Mouse (Mus musculus): ENCODE data around the gene Vsx1. TPM values are rescaled to one million over a fixed set of nuclear protein-coding genes. Genes with fewer than 3 reads are reported as not detected.

The Vsx1 gene
- polyA plus RNA-seq, 1 experiment from 2014 or later = 0.31 TPM

DNA sequence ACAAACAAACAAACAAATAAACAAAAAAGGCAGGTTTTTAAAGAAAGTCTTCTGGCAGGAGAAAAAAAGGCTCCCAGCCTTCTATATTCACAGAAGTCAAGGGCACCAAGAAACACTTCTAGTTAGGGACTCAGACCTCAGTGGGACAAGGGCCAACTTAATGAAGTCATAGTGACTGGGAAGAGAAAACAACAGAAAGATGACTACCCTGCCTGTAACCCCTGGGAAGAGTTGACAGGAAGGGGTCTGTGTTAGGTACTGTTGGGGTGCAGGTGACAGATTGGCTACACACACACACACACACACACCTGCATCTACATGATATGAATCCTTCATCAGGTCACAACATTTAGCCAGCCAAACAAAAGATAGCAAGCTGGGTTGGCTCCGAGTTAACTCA, 46.0 kb downstream of the Vsx1 start:
- H3K9ac ChIP-seq (ENCODE audit: low read length) = no peak overlapping the region
- 92% methylated on average over 1 of the region's 1 CpGs for WGBS
- H3K36me3 ChIP-seq (ENCODE audit: control insufficient read depth, insufficient read depth, low read length) = no peaks in the 10 kb centered on the region
- no peak for ATAC-seq (ENCODE audit: low FRiP score)
- no peaks in the 10 kb centered on the region for H3K9me3 ChIP-seq (ENCODE audit: control insufficient read depth, low read length)
- peak overlapping the region; percentile 79 for H3K27ac ChIP-seq (ENCODE audit: low read depth, low read length)
- H3K27me3 ChIP-seq (ENCODE audit: control insufficient read depth, insufficient read depth, low read length) = no peaks in the 10 kb centered on the region
- H3K4me2 ChIP-seq = no peak overlapping the region
- H3K4me3 ChIP-seq (ENCODE audit: low read depth, low read length) = no peak overlapping the region
- DNase-seq (ENCODE audit: low spot score, missing footprints) = no peak
- H3K4me1 ChIP-seq (ENCODE audit: control insufficient read depth, insufficient read depth, low read length) = peaks cover 6% of the 10 kb centered on the region

DNA sequence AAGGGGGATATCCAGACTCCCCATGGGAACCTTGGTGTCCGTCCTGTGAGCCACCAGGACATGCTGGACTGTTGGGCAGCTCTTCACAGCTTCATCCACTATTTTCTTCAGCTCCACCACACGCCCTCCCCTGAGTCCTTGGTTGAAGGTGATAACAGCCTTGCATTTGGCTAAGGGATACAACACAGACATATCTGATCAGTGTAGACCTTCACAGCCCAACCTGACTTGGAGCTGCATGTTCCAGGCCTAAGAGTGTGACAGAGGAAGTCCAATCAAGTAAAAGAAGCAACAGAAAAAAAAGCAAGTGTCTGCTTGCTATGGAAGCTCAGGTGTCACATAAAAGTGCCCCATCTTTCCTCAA, 50.8 kb downstream of the Vsx1 start:
- no peak; the same call in 1 of the 2 replicates for ATAC-seq (ENCODE audit: low FRiP score)
- H3K9ac ChIP-seq (ENCODE audit: low read length) = 0 out of 2 replicates have a peak overlapping the region, but pooled peaks have one; percentile 9
- no peaks in the 10 kb centered on the region for H3K9me3 ChIP-seq (ENCODE audit: control insufficient read depth, low read length)
- no peak overlapping the region for H3K4me3 ChIP-seq (ENCODE audit: low read depth, low read length)
- H3K27me3 ChIP-seq (ENCODE audit: control insufficient read depth, insufficient read depth, low read length) = no peaks in the 10 kb centered on the region
- 40% methylated on average over 2 of the region's 2 CpGs for WGBS
- peaks cover 16% of the 10 kb centered on the region for H3K4me1 ChIP-seq (ENCODE audit: control insufficient read depth, insufficient read depth, low read length)
- no peak for DNase-seq (ENCODE audit: low spot score, missing footprints)
- no peaks in the 10 kb centered on the region for H3K36me3 ChIP-seq (ENCODE audit: control insufficient read depth, insufficient read depth, low read length)
- peak overlapping the region; percentile 35; the same call in 1 of the 2 replicates for H3K27ac ChIP-seq (ENCODE audit: low read depth, low read length)
- H3K4me2 ChIP-seq = peak overlapping the region; percentile 7; the same call in 1 of the 2 replicates

DNA sequence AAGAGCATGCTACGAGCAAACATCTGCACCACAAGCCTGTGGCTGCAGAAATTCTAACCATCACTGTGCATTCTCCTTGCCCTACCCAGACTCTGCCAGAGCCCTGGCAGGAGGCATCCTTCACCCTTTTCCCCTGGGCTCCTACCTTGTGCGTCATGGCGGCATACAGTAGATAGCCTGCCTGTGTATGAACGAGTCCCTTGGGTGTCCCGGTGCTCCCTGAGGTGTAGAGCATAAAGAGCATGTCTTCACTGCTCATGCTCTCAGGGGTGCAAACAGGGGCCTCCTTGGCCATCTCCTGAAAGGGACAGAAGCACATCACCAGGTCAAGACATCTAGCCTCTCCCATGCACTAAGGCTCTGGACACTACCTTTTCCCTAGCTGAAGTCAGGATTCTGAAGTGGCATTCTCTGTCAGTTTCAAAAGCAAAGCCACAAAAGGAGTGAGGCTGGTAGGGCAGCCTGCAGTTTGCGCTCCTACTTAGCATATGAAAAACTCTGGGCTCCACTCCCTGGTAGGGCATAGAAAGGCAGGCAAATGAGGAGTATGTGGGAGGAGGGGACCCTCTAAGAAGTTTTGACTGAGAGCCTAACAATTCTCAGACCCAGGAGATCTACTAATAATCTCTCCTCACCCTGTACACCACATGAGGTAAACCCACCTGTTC, 51.3 kb downstream of the Vsx1 start:
- 44% methylated on average over 6 of the region's 6 CpGs for WGBS
- H3K9me3 ChIP-seq (ENCODE audit: control insufficient read depth, low read length) = no peaks in the 10 kb centered on the region

DNA sequence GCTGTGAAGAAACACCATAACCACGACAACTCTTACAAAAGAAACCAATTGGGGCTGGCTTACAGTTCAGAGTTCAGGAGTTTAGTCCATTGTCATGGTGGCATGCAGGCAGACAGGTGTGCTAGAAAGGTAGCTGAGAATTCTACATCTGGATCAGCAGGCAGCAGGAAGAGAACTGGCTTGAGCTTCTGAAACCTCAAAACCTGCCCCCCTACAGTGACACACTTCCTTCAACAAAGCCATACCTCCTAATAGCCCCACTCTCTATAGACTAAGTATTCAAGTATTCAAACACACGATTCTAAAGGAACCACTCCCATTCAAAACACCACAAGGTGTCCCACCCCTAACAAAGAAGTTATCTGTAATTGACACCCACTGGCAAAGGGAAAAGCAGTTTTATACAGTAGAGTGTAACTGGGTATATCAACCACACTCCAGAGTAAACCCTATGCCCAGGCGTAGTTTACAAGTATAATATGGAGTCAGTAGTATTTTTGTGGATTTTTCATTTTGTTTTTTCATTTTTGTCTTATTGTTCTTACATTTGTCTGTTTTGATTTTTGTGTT, 53.2 kb downstream of the Vsx1 start:
- H3K36me3 ChIP-seq (ENCODE audit: control insufficient read depth, insufficient read depth, low read length) = no peaks in the 10 kb centered on the region
- H3K27me3 ChIP-seq (ENCODE audit: control insufficient read depth, insufficient read depth, low read length) = no peaks in the 10 kb centered on the region
- no peak overlapping the region for H3K4me2 ChIP-seq
- no peak overlapping the region for H3K9ac ChIP-seq (ENCODE audit: low read length)
- no peak overlapping the region for H3K27ac ChIP-seq (ENCODE audit: low read depth, low read length)
- H3K4me3 ChIP-seq (ENCODE audit: low read depth, low read length) = no peak overlapping the region
- WGBS = 76% methylated on average over 3 of the region's 3 CpGs
- no peaks in the 10 kb centered on the region for H3K9me3 ChIP-seq (ENCODE audit: control insufficient read depth, low read length)
- no peak for DNase-seq (ENCODE audit: low spot score, missing footprints)
- ATAC-seq (ENCODE audit: low FRiP score) = no peak
- peaks cover 13% of the 10 kb centered on the region for H3K4me1 ChIP-seq (ENCODE audit: control insufficient read depth, insufficient read depth, low read length)

More for the DNA sequence above, 51.3 kb downstream of the Vsx1 start:
- peak overlapping the region; percentile 36; the same call in 1 of the 2 replicates for H3K9ac ChIP-seq (ENCODE audit: low read length)
- H3K4me1 ChIP-seq (ENCODE audit: control insufficient read depth, insufficient read depth, low read length) = peaks cover 16% of the 10 kb centered on the region
- H3K4me2 ChIP-seq = peak overlapping the region; percentile 22; the same call in 1 of the 2 replicates
- no peaks in the 10 kb centered on the region for H3K27me3 ChIP-seq (ENCODE audit: control insufficient read depth, insufficient read depth, low read length)
- ATAC-seq (ENCODE audit: low FRiP score) (peak; percentile 87), DNase-seq (ENCODE audit: low spot score, missing footprints) (no peak)
- H3K36me3 ChIP-seq (ENCODE audit: control insufficient read depth, insufficient read depth, low read length) = no peaks in the 10 kb centered on the region
- H3K27ac ChIP-seq (ENCODE audit: low read depth, low read length) = peak overlapping the region; percentile 35; the same call in 1 of the 2 replicates
- H3K4me3 ChIP-seq (ENCODE audit: low read depth, low read length) = no peak overlapping the region

Other genes with a start within 250 kb of the Vsx1 start
- gene Zfp442, start 237.9 kb downstream of the Vsx1 start, polyA plus RNA-seq (2014; fragmentation: Nextera tagmentation; extraction: Ambion mirVana) = 7.8 and 8.9 TPM in 2 replicates
- gene Zfp345, start 204.3 kb downstream of the Vsx1 start, polyA plus RNA-seq (2014; fragmentation: Nextera tagmentation; extraction: Ambion mirVana) = 0.06 and 0.08 TPM in 2 replicates
- 0.23 and 0.33 TPM in 2 replicates for gene Cst7, start 118.9 kb downstream of the Vsx1 start, polyA plus RNA-seq (2014; fragmentation: Nextera tagmentation; extraction: Ambion mirVana)
- gene Apmap, start 80.8 kb downstream of the Vsx1 start, polyA plus RNA-seq (2014; fragmentation: Nextera tagmentation; extraction: Ambion mirVana) = 36.9 and 37.7 TPM in 2 replicates
- gene Acss1, start 20.9 kb downstream of the Vsx1 start, polyA plus RNA-seq (2014; fragmentation: Nextera tagmentation; extraction: Ambion mirVana) = 20.5 and 21.5 TPM in 2 replicates
- 24.7 and 26.7 TPM in 2 replicates for gene Entpd6, start 59.7 kb upstream of the Vsx1 start, polyA plus RNA-seq (2014; fragmentation: Nextera tagmentation; extraction: Ambion mirVana)
- 34.1 and 39.1 TPM in 2 replicates for gene Pygb, start 97.4 kb upstream of the Vsx1 start, polyA plus RNA-seq (2014; fragmentation: Nextera tagmentation; extraction: Ambion mirVana)
- 54.4 and 55.1 TPM in 2 replicates for gene Abhd12, start 215.4 kb upstream of the Vsx1 start, polyA plus RNA-seq (2014; fragmentation: Nextera tagmentation; extraction: Ambion mirVana)
- 73.8 and 82.1 TPM in 2 replicates for gene Gins1, start 216.0 kb upstream of the Vsx1 start, polyA plus RNA-seq (2014; fragmentation: Nextera tagmentation; extraction: Ambion mirVana)